Mouse (Mus musculus): ENCODE data around the gene Hoxc12.

Hoxc12 gene

GRCm38 (mm10) chr15:102931706-102932358 lies 4.7 kb upstream of the Hoxc12 start:
- Histone ChIP-seq H3K36me3 (ENCODE audit: insufficient read depth, low read length) (no peaks in the 10 kb centered on the region), H3K9me3 (ENCODE audit: low read length) (no peaks in the 10 kb centered on the region), H3K4me3 (replicated peaks; ENCODE audit: low read length) (peak overlapping the region; percentile 70), H3K4me1 (replicated peaks; ENCODE audit: low read depth, low read length) (peaks cover 77% of the 10 kb centered on the region), H3K27me3 (ENCODE audit: insufficient read depth, low read length) (peaks cover 96% of the 10 kb centered on the region)
- no peak for TF ChIP-seq CTCF (conservative IDR thresholded peaks at IDR 0.05; ENCODE audit: low read length)
- no peak for TF ChIP-seq POU5F1 (IDR thresholded peaks at IDR 0.05; ENCODE audit: borderline replicate concordance, low read length)

GRCm38 (mm10) chr15:102934438-102934837 lies 2.1 kb upstream of the Hoxc12 start:
- TF ChIP-seq NANOG (IDR thresholded peaks at IDR 0.05; ENCODE audit: borderline replicate concordance, low read length), result no peak
- TF ChIP-seq CTCF (conservative IDR thresholded peaks at IDR 0.05; ENCODE audit: low read length), result no peak
- TF ChIP-seq POU5F1 (IDR thresholded peaks at IDR 0.05; ENCODE audit: borderline replicate concordance, low read length), result no peak

GRCm38 (mm10) chr15:102934897-102935296 lies 1.7 kb upstream of the Hoxc12 start:
- Histone ChIP-seq H3K4me3 (replicated peaks; ENCODE audit: low read length) (peak overlapping the region; percentile 45), H3K4me1 (replicated peaks; ENCODE audit: low read depth, low read length) (peaks cover 88% of the 10 kb centered on the region), H3K9me3 (ENCODE audit: low read length) (no peaks in the 10 kb centered on the region), H3K27me3 (ENCODE audit: insufficient read depth, low read length) (peaks cover 97% of the 10 kb centered on the region), H3K36me3 (ENCODE audit: insufficient read depth, low read length) (no peaks in the 10 kb centered on the region)
- TF ChIP-seq NANOG (IDR thresholded peaks at IDR 0.05; ENCODE audit: borderline replicate concordance, low read length) (no peak), CTCF (conservative IDR thresholded peaks at IDR 0.05; ENCODE audit: low read length) (no peak), POU5F1 (IDR thresholded peaks at IDR 0.05; ENCODE audit: borderline replicate concordance, low read length) (no peak)

More at GRCm38 (mm10) chr15:102934438-102934837, 2.1 kb upstream of the Hoxc12 start:
- Histone ChIP-seq H3K4me3 (replicated peaks; ENCODE audit: low read length) (peak overlapping the region; percentile 45), H3K27me3 (ENCODE audit: insufficient read depth, low read length) (peaks cover 97% of the 10 kb centered on the region), H3K9me3 (ENCODE audit: low read length) (no peaks in the 10 kb centered on the region), H3K36me3 (ENCODE audit: insufficient read depth, low read length) (no peaks in the 10 kb centered on the region), H3K4me1 (replicated peaks; ENCODE audit: low read depth, low read length) (peaks cover 84% of the 10 kb centered on the region)

- peaks cover 100% of the 10 kb centered on the region for H3K27me3 ChIP-seq (ENCODE audit: insufficient read depth, low read length)
- H3K9me3 ChIP-seq (ENCODE audit: low read length), result no peaks in the 10 kb centered on the region
- peaks cover 75% of the 10 kb centered on the region for H3K4me1 ChIP-seq (replicated peaks; ENCODE audit: low read depth, low read length)
- H3K36me3 ChIP-seq (ENCODE audit: insufficient read depth, low read length), result no peaks in the 10 kb centered on the region
- peak overlapping the region; percentile 71 for H3K4me3 ChIP-seq (replicated peaks; ENCODE audit: low read length)
- TF ChIP-seq NANOG (IDR thresholded peaks at IDR 0.05; ENCODE audit: borderline replicate concordance, low read length), result no peak
- no peak for TF ChIP-seq CTCF (conservative IDR thresholded peaks at IDR 0.05; ENCODE audit: low read length)
- no peak for TF ChIP-seq POU5F1 (IDR thresholded peaks at IDR 0.05; ENCODE audit: borderline replicate concordance, low read length)
These were observed 594 bp downstream of the Hoxc12 start for GRCm38 (mm10) chr15:102937036-102937666.

GRCm38 (mm10) chr15:102939256-102940155 lies 2.9 kb downstream of the Hoxc12 start:
- no peak for TF ChIP-seq NANOG (IDR thresholded peaks at IDR 0.05; ENCODE audit: borderline replicate concordance, low read length)
- no peak for TF ChIP-seq CTCF (conservative IDR thresholded peaks at IDR 0.05; ENCODE audit: low read length)
- no peak for TF ChIP-seq POU5F1 (IDR thresholded peaks at IDR 0.05; ENCODE audit: borderline replicate concordance, low read length)
- Histone ChIP-seq H3K4me3 (replicated peaks; ENCODE audit: low read length) (peak overlapping the region; percentile 39), H3K4me1 (replicated peaks; ENCODE audit: low read depth, low read length) (peaks cover 60% of the 10 kb centered on the region), H3K27me3 (ENCODE audit: insufficient read depth, low read length) (peaks cover 97% of the 10 kb centered on the region), H3K9me3 (ENCODE audit: low read length) (no peaks in the 10 kb centered on the region), H3K36me3 (ENCODE audit: insufficient read depth, low read length) (no peaks in the 10 kb centered on the region)

- H3K4me1 ChIP-seq (replicated peaks; ENCODE audit: low read depth, low read length), result peaks cover 46% of the 10 kb centered on the region
- peaks cover 96% of the 10 kb centered on the region for H3K27me3 ChIP-seq (ENCODE audit: insufficient read depth, low read length)
- TF ChIP-seq NANOG (IDR thresholded peaks at IDR 0.05; ENCODE audit: borderline replicate concordance, low read length) (no peak), CTCF (conservative IDR thresholded peaks at IDR 0.05; ENCODE audit: low read length) (no peak), POU5F1 (IDR thresholded peaks at IDR 0.05; ENCODE audit: borderline replicate concordance, low read length) (no peak)
- H3K36me3 ChIP-seq (ENCODE audit: insufficient read depth, low read length), result no peaks in the 10 kb centered on the region
- H3K9me3 ChIP-seq (ENCODE audit: low read length), result no peaks in the 10 kb centered on the region
- peak overlapping the region; percentile 69 for H3K4me3 ChIP-seq (replicated peaks; ENCODE audit: low read length)
These were observed 6.3 kb downstream of the Hoxc12 start for GRCm38 (mm10) chr15:102942739-102943467.

- Histone ChIP-seq H3K27me3 (ENCODE audit: insufficient read depth, low read length) (peaks cover 96% of the 10 kb centered on the region), H3K4me3 (replicated peaks; ENCODE audit: low read length) (peak overlapping the region; percentile 69), H3K4me1 (replicated peaks; ENCODE audit: low read depth, low read length) (peaks cover 43% of the 10 kb centered on the region), H3K9me3 (ENCODE audit: low read length) (no peaks in the 10 kb centered on the region), H3K36me3 (ENCODE audit: insufficient read depth, low read length) (no peaks in the 10 kb centered on the region)
- TF ChIP-seq POU5F1 (IDR thresholded peaks at IDR 0.05; ENCODE audit: borderline replicate concordance, low read length) (no peak), CTCF (conservative IDR thresholded peaks at IDR 0.05; ENCODE audit: low read length) (no peak), NANOG (IDR thresholded peaks at IDR 0.05; ENCODE audit: borderline replicate concordance, low read length) (no peak)
These were observed 6.9 kb downstream of the Hoxc12 start for GRCm38 (mm10) chr15:102943468-102943813.
